Mouse (Mus musculus): ENCODE data around the gene Ddias.

Ddias gene

DNA sequence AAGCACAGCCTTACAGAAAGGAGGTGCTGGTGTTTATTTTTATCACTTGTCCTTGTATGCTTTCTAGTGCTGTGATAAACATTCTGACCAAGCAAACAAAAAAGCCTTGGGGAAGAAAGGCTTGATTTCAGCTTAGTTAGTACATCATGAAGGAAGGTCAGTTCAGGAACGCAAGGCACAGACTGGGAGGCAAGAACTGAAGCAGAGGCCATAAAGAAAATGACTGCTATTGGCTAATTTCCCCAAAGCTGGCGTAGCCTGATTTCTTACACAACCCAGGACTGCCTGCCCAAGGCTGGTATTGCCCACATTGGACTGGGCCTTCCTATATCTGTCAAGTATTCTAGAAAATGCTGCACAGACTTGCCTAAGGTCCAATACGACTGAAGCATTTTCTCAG, 25.8 kb downstream of the Ddias start:
- DNase-seq (ENCODE audit: low spot score) = no peak

DNA sequence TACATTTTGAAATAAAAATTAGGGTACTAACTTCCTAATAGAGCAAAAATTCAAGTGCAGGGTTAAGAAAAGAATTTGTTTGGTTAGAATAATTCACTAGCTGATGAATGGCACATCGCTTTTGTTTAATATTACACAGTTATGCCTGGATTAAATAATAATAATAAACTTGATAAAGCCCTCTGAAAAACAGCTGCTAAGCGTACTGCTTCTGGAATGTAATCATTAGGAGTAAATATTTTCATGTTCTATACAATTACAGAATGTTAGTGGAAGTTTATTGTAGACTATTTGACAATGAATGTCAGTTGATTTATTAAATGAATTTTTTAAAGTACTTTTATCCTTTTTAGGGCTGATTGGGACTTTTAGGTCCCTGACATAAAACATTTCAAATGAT, 31.8 kb downstream of the Ddias start:
- DNase-seq (ENCODE audit: low spot score) = no peak

DNA sequence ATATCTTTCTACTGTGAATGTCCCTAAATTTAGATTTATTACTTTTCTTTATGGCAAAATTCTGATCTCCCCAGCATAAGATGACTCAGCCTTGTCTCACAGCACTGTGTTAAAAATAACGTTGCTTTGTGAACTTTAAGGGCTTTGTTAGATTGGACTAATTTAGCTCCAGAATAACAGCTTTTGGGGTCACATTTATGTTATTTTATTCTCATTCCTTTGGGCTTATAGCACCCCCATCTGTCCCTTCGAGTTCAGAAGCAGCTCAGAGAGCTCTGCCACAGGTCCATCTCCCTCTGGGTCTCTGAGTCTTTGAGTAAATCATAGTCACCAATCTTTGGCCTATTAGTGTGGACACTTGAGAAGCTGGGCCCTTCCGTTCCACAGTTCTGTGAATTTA, 36.1 kb downstream of the Ddias start:
- no peak for DNase-seq (ENCODE audit: low spot score)

DNA sequence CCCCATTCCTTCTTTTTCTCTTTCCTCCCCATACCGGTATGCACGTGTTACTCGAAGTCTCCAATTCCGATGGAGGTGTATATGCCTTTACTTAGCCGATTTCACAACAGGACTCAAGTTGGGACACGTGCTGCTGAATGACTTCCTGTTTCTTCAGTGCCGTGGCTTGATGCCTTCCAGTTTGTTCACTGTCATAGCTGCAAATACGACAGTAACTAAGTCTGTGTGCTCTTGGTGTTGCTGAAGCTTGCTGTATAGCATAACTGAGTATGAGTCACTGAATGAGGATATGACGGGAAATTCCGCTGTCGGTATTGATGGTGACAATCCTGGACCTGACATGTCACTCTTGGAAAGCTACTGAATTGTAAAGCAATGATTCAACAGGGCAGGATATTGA, 36.8 kb downstream of the Ddias start:
- DNase-seq (ENCODE audit: low spot score) = no peak

DNA sequence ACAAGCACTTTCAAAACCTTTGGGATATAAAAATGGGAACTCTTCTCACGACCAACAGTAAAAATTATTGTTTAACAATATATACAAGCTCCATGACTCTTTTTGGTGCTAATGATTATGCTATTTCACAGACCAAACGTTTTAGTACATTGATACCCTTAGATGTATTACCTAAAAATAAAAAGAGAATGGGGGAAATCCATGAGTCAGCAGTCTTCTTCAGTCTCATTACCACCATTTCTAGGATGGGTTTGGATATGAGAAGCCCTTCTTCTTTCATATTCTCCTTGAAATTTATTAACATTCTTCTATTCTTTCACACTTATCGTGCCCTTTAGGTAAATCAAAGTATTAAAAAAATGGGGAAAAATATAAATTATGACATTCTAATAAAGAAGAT, 37.6 kb downstream of the Ddias start:
- no peak for DNase-seq (ENCODE audit: low spot score)

DNA sequence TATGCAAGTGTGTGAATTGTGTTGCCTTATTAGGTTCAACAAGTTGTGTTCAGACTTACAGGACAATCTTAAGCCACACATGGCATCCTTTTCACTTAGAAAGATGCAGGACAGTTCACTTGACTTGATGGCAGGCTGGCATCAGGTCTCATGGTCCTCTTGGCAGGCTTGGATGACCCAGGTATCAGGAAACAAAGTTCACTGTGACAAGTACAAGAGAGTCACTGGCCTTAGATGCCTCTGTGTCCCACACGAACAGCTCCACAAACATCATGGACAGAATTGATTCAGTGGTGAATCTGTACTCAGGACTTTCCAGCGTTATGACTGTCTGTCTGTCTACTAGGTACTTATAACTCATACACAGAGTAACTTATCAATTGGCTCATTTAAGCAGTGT, 39.7 kb downstream of the Ddias start:
- no peak for DNase-seq (ENCODE audit: low spot score)

DNA sequence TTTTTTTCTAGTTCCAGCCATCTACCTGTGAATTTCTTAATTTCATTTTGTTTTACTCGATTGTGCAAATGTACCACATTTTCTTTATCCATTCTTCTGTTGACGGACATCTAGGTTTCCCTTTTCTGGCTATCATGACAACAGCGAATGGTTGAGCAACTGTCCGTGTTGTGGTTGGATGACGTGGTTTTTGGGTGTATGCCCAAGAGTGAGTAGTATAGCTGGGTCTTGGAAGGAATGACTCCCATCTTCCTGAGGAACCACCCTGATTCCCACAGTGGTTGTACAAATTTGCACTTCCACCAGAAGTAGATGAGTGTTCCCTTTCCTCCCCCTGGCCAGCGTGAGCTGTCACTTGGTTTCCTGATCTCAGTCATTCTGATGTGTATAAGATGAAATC, 41.7 kb downstream of the Ddias start:
- DNase-seq (ENCODE audit: low spot score) = no peak

DNA sequence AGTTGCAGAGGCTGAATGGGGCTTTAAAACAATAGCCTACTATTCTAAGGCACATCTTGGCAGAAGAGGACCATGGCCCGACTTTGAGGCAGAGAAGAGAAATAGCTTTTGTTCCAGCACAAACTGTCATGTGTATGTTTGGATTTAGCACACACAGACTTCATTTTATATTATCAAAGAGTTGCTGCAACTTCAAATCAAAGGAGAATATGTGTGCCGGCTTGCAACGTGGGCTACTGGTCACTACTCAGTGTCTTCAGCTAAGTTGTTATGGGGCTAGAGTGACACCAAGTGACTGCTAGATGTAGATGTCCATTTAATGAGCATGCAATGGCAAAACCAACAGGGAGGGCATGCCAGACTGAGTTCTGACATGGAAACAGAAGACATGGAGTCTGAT, 46.1 kb downstream of the Ddias start:
- DNase-seq (ENCODE audit: low spot score) = peak; percentile 5

DNA sequence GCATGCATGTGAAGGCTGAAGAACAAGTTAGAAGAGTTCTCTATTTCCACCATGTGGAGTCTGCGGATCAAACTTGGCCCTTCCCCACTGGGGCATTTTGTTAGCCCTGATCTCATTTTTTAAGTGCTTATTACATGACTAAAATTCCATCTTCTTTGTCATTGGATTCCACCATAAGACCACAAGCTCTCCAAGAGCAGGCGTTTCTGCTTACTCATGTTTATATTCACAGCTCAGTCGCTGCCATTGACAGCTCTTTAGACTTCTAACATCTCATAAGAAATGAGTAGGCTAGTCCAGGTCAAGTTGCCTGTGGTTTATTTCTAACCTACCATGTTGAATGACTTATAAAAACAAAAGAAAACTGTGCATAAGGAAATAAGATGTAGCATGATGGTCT, 47.8 kb downstream of the Ddias start:
- no peak for DNase-seq (ENCODE audit: low spot score)

DNA sequence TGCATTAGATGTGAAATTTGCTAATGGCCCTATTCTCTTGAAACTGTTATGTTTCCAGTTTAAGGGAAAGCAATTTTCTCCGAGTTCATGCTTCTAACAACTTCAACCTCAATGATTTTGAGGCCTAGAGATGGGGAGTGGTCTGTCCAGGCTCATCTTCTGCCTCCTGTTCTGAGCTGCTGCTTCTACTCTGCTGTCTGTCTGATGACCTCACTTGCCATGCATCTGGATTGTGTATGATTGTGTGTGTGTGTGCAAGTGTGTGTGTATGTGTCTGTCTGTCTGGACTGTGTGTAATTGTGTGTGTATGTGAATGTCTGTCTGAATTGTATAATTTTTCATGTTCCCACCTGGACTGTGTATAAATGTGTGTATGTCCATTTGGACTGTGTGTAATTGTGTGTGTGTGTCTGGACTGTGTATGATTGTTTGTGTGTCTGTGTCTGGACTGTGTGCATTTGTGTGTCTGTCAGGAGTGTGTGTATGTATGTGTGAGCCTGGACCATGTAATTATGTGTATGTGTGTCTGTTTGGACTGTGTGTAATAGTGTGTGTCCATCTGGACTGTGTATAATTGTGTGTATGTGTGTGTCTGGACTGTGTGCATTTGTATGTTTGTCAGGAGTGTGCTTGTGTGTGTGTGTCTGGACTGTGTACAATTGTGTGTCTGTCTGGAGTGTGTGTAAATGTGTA, 51.5 kb downstream of the Ddias start:
- DNase-seq (ENCODE audit: low spot score) = no peak

DNA sequence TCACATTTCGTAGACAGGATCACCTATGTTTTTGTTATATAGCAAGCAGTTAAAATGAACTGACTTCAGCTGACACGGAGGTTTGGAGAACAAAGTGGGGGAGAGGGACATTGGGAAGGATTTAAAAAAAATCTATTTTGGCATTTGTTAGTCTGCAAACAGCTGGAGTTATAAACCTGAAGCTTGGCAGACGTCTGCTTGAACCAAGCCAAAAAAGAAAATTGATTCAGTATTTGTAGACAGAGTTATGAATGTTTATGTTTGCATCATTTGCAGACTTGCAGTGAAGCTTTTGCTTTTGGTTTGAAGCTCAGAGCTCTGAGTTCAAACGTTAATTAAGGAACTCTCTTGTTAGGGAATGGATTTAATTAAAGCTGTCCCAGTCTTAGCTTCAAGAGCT, 52.2 kb downstream of the Ddias start:
- no peak for DNase-seq (ENCODE audit: low spot score)

DNA sequence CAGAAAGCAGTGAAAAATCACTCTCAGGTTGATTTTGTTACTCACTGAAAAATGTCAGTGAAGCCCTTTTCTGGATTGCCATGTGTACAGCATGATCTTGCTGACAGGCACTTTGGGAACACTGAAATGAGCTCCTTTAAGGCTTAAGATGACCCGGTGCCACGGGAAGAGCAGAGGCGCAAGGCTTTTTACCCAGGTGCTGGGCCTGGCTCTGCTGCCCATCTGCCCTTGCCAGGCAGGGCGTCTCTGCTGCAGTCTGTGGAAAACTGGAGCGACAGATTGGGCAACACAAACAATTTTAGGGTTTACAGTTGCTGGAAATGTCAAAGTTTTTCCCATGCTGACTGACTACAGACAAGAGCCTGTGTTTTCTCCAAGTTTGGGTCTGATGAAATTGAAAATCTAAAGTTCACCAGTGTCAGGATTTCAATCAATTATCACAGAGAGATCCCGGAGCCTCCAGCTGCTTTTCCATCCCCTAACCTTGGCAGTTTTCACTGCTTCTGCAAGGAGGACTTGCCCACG, 53.0 kb downstream of the Ddias start:
- DNase-seq (ENCODE audit: low spot score) = no peak

DNA sequence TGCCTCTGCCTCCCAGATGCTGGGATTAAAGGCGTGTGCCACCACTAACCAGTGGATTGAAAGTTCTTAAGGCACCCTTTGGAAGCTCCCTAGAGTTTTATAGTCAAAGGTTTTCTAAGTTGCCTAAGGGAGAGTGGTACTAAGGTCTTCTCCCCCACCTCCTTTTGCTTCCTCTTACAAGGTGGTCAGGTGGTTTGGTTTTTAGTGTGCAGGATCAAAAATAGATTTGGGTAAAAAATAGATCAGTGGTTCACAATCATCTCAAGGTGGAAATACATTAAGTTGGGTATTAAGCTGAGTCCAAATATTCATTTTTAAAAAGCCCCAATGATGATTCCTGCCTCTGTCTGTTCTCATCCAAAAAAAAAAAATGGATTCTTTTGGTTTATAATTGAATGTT, 53.6 kb downstream of the Ddias start:
- DNase-seq (ENCODE audit: low spot score) = no peak

DNA sequence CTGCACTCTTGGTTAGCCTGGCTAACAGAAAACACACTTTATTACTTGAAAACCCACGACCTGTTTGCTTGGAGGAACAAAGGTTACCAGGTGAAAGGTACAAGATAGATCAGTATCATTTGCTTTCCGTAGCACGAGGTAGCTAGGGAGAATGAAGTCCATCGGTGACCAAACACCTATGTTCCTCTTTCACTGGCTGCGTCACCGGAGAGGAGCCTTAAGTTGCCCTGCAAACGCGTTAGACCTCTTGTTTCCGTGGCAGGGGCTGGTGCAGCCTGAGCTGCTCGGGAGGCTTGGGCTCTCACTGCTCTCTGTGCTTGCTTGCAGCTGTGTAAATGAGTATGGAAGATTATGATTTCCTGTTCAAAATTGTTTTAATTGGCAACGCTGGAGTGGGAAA, 54.4 kb downstream of the Ddias start:
- DNase-seq (ENCODE audit: low spot score) = no peak

DNA sequence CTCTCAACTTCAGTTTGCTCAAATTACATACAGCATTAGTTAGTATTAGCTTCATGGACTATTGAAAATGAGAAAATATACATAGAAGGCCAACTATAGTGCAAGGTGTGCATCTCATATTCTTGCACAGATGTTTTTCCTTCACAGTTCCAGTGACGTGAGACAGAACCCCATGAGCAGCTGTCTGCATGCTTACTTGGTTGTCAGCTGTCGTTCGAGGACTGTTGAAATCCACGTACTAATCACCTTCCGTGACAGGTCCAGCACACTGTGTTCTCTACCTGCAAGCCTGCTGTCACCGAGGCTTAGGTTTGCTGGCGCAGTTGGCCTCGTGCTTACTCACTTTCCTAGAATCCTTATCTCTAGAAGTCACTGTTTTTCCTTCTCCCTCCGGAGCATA, 56.2 kb downstream of the Ddias start:
- no peak for DNase-seq (ENCODE audit: low spot score)

DNA sequence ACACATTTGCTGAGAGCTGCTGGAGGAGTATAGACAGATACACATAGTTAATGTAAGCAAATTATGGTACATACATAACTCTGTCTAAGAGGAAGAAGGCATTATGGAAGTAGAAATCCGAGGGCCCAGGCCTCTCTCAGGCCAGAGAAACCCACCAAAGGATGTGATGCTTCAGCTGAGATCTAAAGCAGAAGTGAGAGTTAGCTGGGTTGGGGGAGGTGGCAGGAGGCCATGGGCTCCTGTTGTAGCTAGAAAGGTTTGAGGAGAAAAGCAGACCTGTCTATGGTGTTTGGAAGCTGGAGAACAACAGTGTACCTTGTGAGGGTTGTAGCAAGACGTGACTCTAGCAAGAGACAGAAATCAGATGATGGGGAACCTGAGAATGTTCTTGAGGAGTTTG, 56.8 kb downstream of the Ddias start:
- DNase-seq (ENCODE audit: low spot score) = no peak

DNA sequence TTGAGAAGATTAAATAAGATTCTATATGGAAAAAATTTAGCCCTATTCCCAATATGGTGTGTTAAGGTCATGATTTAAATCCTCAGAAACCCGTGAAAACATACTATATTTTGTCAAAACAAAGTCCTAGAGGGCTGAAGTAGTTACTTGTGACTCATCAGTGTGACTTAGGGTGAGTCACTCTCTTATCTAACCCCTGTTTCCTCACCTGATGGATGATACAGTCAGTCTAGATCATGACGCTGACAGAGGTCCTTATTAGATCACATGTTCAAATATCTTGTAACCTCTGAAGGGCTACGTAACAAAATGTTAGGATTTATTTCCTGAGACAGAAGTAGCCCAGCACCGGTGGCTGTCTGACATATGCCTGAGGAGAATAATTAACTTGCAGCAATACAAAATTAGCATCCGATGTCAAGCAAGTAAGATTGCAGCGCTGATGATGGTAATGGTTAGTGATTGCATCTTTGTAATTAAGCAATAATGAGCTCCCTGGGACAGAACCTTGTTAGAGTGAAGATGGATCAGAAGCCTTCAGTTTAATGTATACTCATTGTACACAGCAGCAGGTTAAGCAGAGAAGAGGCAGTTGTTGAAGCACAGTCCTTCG, 62.3 kb downstream of the Ddias start:
- no peak for DNase-seq (ENCODE audit: low spot score)

All from embryo, embryonic 10.5 days (tissue).